Mouse (Mus musculus) ZHBTc4 (cell line): Measurements from ENCODE around the gene Dzip1l.
A peak's percentile ranks its signal among the peaks of the same experiment; 100 is the strongest.

Source experiments
- DNase-seq: peaks from one replicate; pipeline ENCODE4 v3.0.0-alpha.2; 2011; ENCODE audit warnings: low read depth, low spot score

Dzip1l gene

GRCm38 (mm10) chr9:99660756-99661155, 31.5 kb downstream of the Dzip1l start:
- peak; percentile 71 for DNase-seq

- peak; percentile 49 for DNase-seq
These were observed 32.4 kb downstream of the Dzip1l start for GRCm38 (mm10) chr9:99661606-99662166.

GRCm38 (mm10) chr9:99662406-99662805, 33.1 kb downstream of the Dzip1l start:
- peak; percentile 89 for DNase-seq

GRCm38 (mm10) chr9:99662887-99663286, 33.6 kb downstream of the Dzip1l start:
- no peak for DNase-seq

- DNase-seq = no peak
These were observed 38.3 kb downstream of the Dzip1l start for GRCm38 (mm10) chr9:99667596-99667995.

GRCm38 (mm10) chr9:99671603-99672002, 42.3 kb downstream of the Dzip1l start:
- DNase-seq = peak; percentile 31

GRCm38 (mm10) chr9:99675714-99676113, 46.4 kb downstream of the Dzip1l start:
- DNase-seq = no peak

- DNase-seq = no peak
These were observed 52.8 kb downstream of the Dzip1l start for GRCm38 (mm10) chr9:99681980-99682570.

- no peak for DNase-seq
These were observed 55.8 kb downstream of the Dzip1l start for GRCm38 (mm10) chr9:99685061-99685521.

GRCm38 (mm10) chr9:99685536-99686231, 56.4 kb downstream of the Dzip1l start:
- no peak for DNase-seq

GRCm38 (mm10) chr9:99689796-99690195, 60.5 kb downstream of the Dzip1l start:
- no peak for DNase-seq

GRCm38 (mm10) chr9:99690386-99690785, 61.1 kb downstream of the Dzip1l start:
- no peak for DNase-seq

- peak; percentile 89 for DNase-seq
These were observed 65.7 kb downstream of the Dzip1l start for GRCm38 (mm10) chr9:99694961-99695360.

- DNase-seq = no peak
These were observed 70.6 kb downstream of the Dzip1l start for GRCm38 (mm10) chr9:99699752-99700389.

- DNase-seq = no peak
These were observed 71.9 kb downstream of the Dzip1l start for GRCm38 (mm10) chr9:99701187-99701586.

- DNase-seq = no peak
These were observed 72.9 kb downstream of the Dzip1l start for GRCm38 (mm10) chr9:99702215-99702614.

- no peak for DNase-seq
These were observed 74.4 kb downstream of the Dzip1l start for GRCm38 (mm10) chr9:99703711-99704110.

GRCm38 (mm10) chr9:99706264-99706663, 77.0 kb downstream of the Dzip1l start:
- no peak for DNase-seq

GRCm38 (mm10) chr9:99707425-99708126, 78.3 kb downstream of the Dzip1l start:
- no peak for DNase-seq

GRCm38 (mm10) chr9:99709588-99710248, 80.4 kb downstream of the Dzip1l start:
- no peak for DNase-seq

- DNase-seq = no peak
These were observed 81.0 kb downstream of the Dzip1l start for GRCm38 (mm10) chr9:99710297-99710696.
